Mouse (Mus musculus) mature B cell (primary cell): Measurements from ENCODE around the gene Mybbp1a.

Source experiments
- in situ Hi-C: fragments of 300-500 bp; cut with MboI; formaldehyde crosslinking; loops from 2 replicates; pipeline ENCODE4 v1.14.3; 2019

The Mybbp1a gene

GRCm38 (mm10) chr11:72446311-72447105 lies 5.4 kb downstream of the Mybbp1a start:
- in situ Hi-C loops: no loop called here

GRCm38 (mm10) chr11:72447475-72447874 lies 6.3 kb downstream of the Mybbp1a start:
- in situ Hi-C loops: no loop called here

GRCm38 (mm10) chr11:72452140-72452665 lies 11.0 kb downstream of the Mybbp1a start:
- in situ Hi-C loops: no loop called here

GRCm38 (mm10) chr11:72453105-72453953 lies 12.2 kb downstream of the Mybbp1a start:
- in situ Hi-C loops: no loop called here

- in situ Hi-C loops: no loop called here
Measured at GRCm38 (mm10) chr11:72455694-72456093, 14.5 kb downstream of the Mybbp1a start.

GRCm38 (mm10) chr11:72457995-72458496 lies 16.9 kb downstream of the Mybbp1a start:
- in situ Hi-C loops: no loop called here

GRCm38 (mm10) chr11:72458502-72458901 lies 17.3 kb downstream of the Mybbp1a start:
- in situ Hi-C loops: no loop called here

GRCm38 (mm10) chr11:72461500-72461981 lies 20.4 kb downstream of the Mybbp1a start:
- in situ Hi-C loops: no loop called here

- in situ Hi-C loops: no loop called here
Measured at GRCm38 (mm10) chr11:72464821-72465220, 23.7 kb downstream of the Mybbp1a start.

- in situ Hi-C loops: no loop called here
Measured at GRCm38 (mm10) chr11:72465978-72466693, 25.0 kb downstream of the Mybbp1a start.

GRCm38 (mm10) chr11:72466694-72467507 lies 25.7 kb downstream of the Mybbp1a start:
- in situ Hi-C loops: no loop called here

- in situ Hi-C loops: no loop called here
Measured at GRCm38 (mm10) chr11:72468525-72468924, 27.4 kb downstream of the Mybbp1a start.

GRCm38 (mm10) chr11:72469217-72469616 lies 28.1 kb downstream of the Mybbp1a start:
- in situ Hi-C loops: no loop called here

- in situ Hi-C loops: no loop called here
Measured at GRCm38 (mm10) chr11:72470004-72470403, 28.8 kb downstream of the Mybbp1a start.

GRCm38 (mm10) chr11:72471381-72471780 lies 30.2 kb downstream of the Mybbp1a start:
- in situ Hi-C loops: no loop called here

- in situ Hi-C loops: no loop called here
Measured at GRCm38 (mm10) chr11:72473540-72473939, 32.4 kb downstream of the Mybbp1a start.

GRCm38 (mm10) chr11:72474926-72475325 lies 33.8 kb downstream of the Mybbp1a start:
- in situ Hi-C loops: no loop called here

GRCm38 (mm10) chr11:72475408-72475807 lies 34.3 kb downstream of the Mybbp1a start:
- in situ Hi-C loops: no loop called here

GRCm38 (mm10) chr11:72476074-72476625 lies 35.0 kb downstream of the Mybbp1a start:
- in situ Hi-C loops: no loop called here

GRCm38 (mm10) chr11:72477182-72477581 lies 36.0 kb downstream of the Mybbp1a start:
- in situ Hi-C loops: no loop called here
